Mouse (Mus musculus) v-Abl transformed pro-B cells (cell line): ENCODE measurements around the gene Rybp.

Experiments used
- in situ Hi-C, 2 experiments: fragments of 400-800 bp; cut with MboI; formaldehyde crosslinking; loops; one replicate each; pipeline ENCODE4 v1.15.1; 2025; ENCODE audit not compliant: unreplicated experiment in 2 of 2

The Rybp gene

GRCm38 (mm10) chr6:100223932-100224331 is 63.4 kb downstream of the Rybp start:
- in situ Hi-C loops = no loop called here

- in situ Hi-C loops = no loop called here
Observed at GRCm38 (mm10) chr6:100223435-100223834, 63.9 kb downstream of the Rybp start.

GRCm38 (mm10) chr6:100222927-100223326 is 64.4 kb downstream of the Rybp start:
- in situ Hi-C loops = no loop called here

GRCm38 (mm10) chr6:100221803-100222202 is 65.5 kb downstream of the Rybp start:
- in situ Hi-C loops = no loop called here

- in situ Hi-C loops = no loop called here
Observed at GRCm38 (mm10) chr6:100220917-100221560, 66.2 kb downstream of the Rybp start.

GRCm38 (mm10) chr6:100219971-100220370 is 67.3 kb downstream of the Rybp start:
- in situ Hi-C loops = no loop called here

GRCm38 (mm10) chr6:100218541-100219341 is 68.5 kb downstream of the Rybp start:
- in situ Hi-C loops = no loop called here

GRCm38 (mm10) chr6:100217507-100217906 is 69.8 kb downstream of the Rybp start:
- in situ Hi-C loops = no loop called here

GRCm38 (mm10) chr6:100216945-100217344 is 70.3 kb downstream of the Rybp start:
- in situ Hi-C loops = no loop called here

- in situ Hi-C loops = no loop called here
Observed at GRCm38 (mm10) chr6:100215809-100216208, 71.5 kb downstream of the Rybp start.

GRCm38 (mm10) chr6:100214132-100214913 is 73.0 kb downstream of the Rybp start:
- in situ Hi-C loops = no loop called here

GRCm38 (mm10) chr6:100213596-100213995 is 73.7 kb downstream of the Rybp start:
- in situ Hi-C loops = no loop called here

GRCm38 (mm10) chr6:100212820-100213219 is 74.5 kb downstream of the Rybp start:
- in situ Hi-C loops = no loop called here

GRCm38 (mm10) chr6:100211646-100212045 is 75.6 kb downstream of the Rybp start:
- in situ Hi-C loops = no loop called here

GRCm38 (mm10) chr6:100210517-100210916 is 76.8 kb downstream of the Rybp start:
- in situ Hi-C loops = no loop called here

- in situ Hi-C loops = no loop called here
Observed at GRCm38 (mm10) chr6:100206741-100207275, 80.5 kb downstream of the Rybp start.

- in situ Hi-C loops = no loop called here
Observed at GRCm38 (mm10) chr6:100206261-100206660, 81.0 kb downstream of the Rybp start.

- in situ Hi-C loops = no loop called here
Observed at GRCm38 (mm10) chr6:100204436-100204835, 82.8 kb downstream of the Rybp start.

- in situ Hi-C loops = no loop called here
Observed at GRCm38 (mm10) chr6:100203492-100203891, 83.8 kb downstream of the Rybp start.

- in situ Hi-C loops = no loop called here
Observed at GRCm38 (mm10) chr6:100202091-100202490, 85.2 kb downstream of the Rybp start.

GRCm38 (mm10) chr6:100197102-100197501 is 90.2 kb downstream of the Rybp start:
- in situ Hi-C loops = no loop called here
